Mouse (Mus musculus) E14TG2a.4 (cell line): ENCODE measurements around the gene Abca5.
A peak's percentile ranks its signal among the peaks of the same experiment; 100 is the strongest.

Source experiments
- H3K27me3 ChIP-seq: 2 replicates; pipeline ENCODE4 v1.6.1; 2014; ENCODE audit warnings: low read length, control low read depth; ENCODE audit not compliant: insufficient read depth
- H3K36me3 ChIP-seq: 2 replicates; pipeline ENCODE4 v1.6.1; 2014; ENCODE audit warnings: low read length, control low read depth; ENCODE audit not compliant: insufficient read depth
- H3K4me1 ChIP-seq: replicated peaks from 2 replicates; pipeline ENCODE4 v1.6.1; 2014; ENCODE audit warnings: low read depth, low read length, control low read depth
- H3K4me3 ChIP-seq: replicated peaks from 2 replicates; pipeline ENCODE4 v1.5.1; 2014; ENCODE audit warnings: mild to moderate bottlenecking, low read length
- H3K9me3 ChIP-seq: 2 replicates; pipeline ENCODE4 v1.6.1; 2014; ENCODE audit warnings: low read length, control low read depth
- CTCF ChIP-seq: conservative IDR thresholded peaks from 2 replicates; pipeline ENCODE4 v1.5.1; 2014; ENCODE audit warnings: low read length
- NANOG ChIP-seq: IDR thresholded peaks from 2 replicates; pipeline ENCODE4 v1.6.1; 2014; ENCODE audit warnings: borderline replicate concordance, low read length, mixed read lengths
- POU5F1 ChIP-seq: IDR thresholded peaks from 2 replicates; pipeline ENCODE4 v1.6.1; 2014; ENCODE audit warnings: low read length, borderline replicate concordance

Gene Abca5

GRCm38 (mm10) chr11:110337289-110338245 lies at the start of gene Abca5:
TSS of gene Abca5 (minus strand) at chr11:110337716.
- Histone ChIP-seq H3K27me3 (peaks cover 20% of the 10 kb centered on the region), H3K4me3 (peak within 1 kb of the TSS; percentile 87), H3K4me1 (peaks cover 6% of the 10 kb centered on the region), H3K9me3 (no peaks in the 10 kb centered on the region), H3K36me3 (no peaks in the 10 kb centered on the region)
- no peak for TF ChIP-seq CTCF
- TF ChIP-seq POU5F1: no peak

- Histone ChIP-seq H3K4me3 (no peak overlapping the region), H3K9me3 (no peaks in the 10 kb centered on the region), H3K36me3 (no peaks in the 10 kb centered on the region), H3K27me3 (0 out of 2 replicates have a peak, but pooled peaks cover under 1% of the 10 kb centered on the region), H3K4me1 (peaks cover 3% of the 10 kb centered on the region)
- no peak for TF ChIP-seq CTCF
- no peak for TF ChIP-seq POU5F1
- TF ChIP-seq NANOG: no peak
Measured at GRCm38 (mm10) chr11:110385487-110385886, 48.0 kb upstream of the Abca5 start.

GRCm38 (mm10) chr11:110380310-110380668 lies 42.8 kb upstream of the Abca5 start:
- TF ChIP-seq CTCF: no peak
- no peak for TF ChIP-seq POU5F1
- TF ChIP-seq NANOG: no peak
- Histone ChIP-seq H3K4me3 (peak overlapping the region; percentile 66), H3K4me1 (peaks cover 16% of the 10 kb centered on the region), H3K9me3 (no peaks in the 10 kb centered on the region), H3K36me3 (no peaks in the 10 kb centered on the region), H3K27me3 (peaks cover 13% of the 10 kb centered on the region)

- peak overlapping the region; percentile 66 for H3K4me3 ChIP-seq
- H3K9me3 ChIP-seq: no peaks in the 10 kb centered on the region
- TF ChIP-seq NANOG: no peak
- TF ChIP-seq POU5F1: no peak
- no peak for TF ChIP-seq CTCF
- peaks cover 13% of the 10 kb centered on the region for H3K27me3 ChIP-seq
- no peaks in the 10 kb centered on the region for H3K36me3 ChIP-seq
- H3K4me1 ChIP-seq: peaks cover 16% of the 10 kb centered on the region
Measured at GRCm38 (mm10) chr11:110379661-110380309, 42.3 kb upstream of the Abca5 start.

- Histone ChIP-seq H3K36me3 (no peaks in the 10 kb centered on the region), H3K9me3 (no peaks in the 10 kb centered on the region), H3K4me3 (no peak overlapping the region), H3K27me3 (peaks cover 2% of the 10 kb centered on the region), H3K4me1 (peaks cover 12% of the 10 kb centered on the region)
- no peak for TF ChIP-seq POU5F1
- no peak for TF ChIP-seq CTCF
- no peak for TF ChIP-seq NANOG
Measured at GRCm38 (mm10) chr11:110374036-110374435, 36.5 kb upstream of the Abca5 start.

- Histone ChIP-seq H3K36me3 (no peaks in the 10 kb centered on the region), H3K27me3 (peaks cover 2% of the 10 kb centered on the region), H3K9me3 (no peaks in the 10 kb centered on the region), H3K4me3 (no peak overlapping the region), H3K4me1 (peaks cover 12% of the 10 kb centered on the region)
- TF ChIP-seq CTCF (no peak), POU5F1 (no peak), NANOG (no peak)
Measured at GRCm38 (mm10) chr11:110372266-110372954, 34.9 kb upstream of the Abca5 start.

GRCm38 (mm10) chr11:110371827-110372226 lies 34.3 kb upstream of the Abca5 start:
- peaks cover 2% of the 10 kb centered on the region for H3K27me3 ChIP-seq
- H3K36me3 ChIP-seq: no peaks in the 10 kb centered on the region
- no peaks in the 10 kb centered on the region for H3K9me3 ChIP-seq
- H3K4me1 ChIP-seq: peaks cover 12% of the 10 kb centered on the region
- no peak overlapping the region for H3K4me3 ChIP-seq
- TF ChIP-seq POU5F1: no peak
- no peak for TF ChIP-seq CTCF
- no peak for TF ChIP-seq NANOG
